Mouse (Mus musculus) CH12.LX (cell line): ENCODE results near the gene Fggy.

Experiments used
- EP300 ChIP-seq: IDR thresholded peaks from 2 replicates; pipeline ENCODE4 v1.6.1; 2011; ENCODE audit warnings: low read length, improper control_type of control experiment
- JUND ChIP-seq: conservative IDR thresholded peaks from 2 replicates; pipeline ENCODE4 v1.6.1; 2011; ENCODE audit warnings: low read depth, low read length, improper control_type of control experiment
- KAT2A ChIP-seq: IDR thresholded peaks from 2 replicates; pipeline ENCODE4 v1.6.1; 2012; ENCODE audit warnings: low read length, improper control_type of control experiment, inconsistent platforms; ENCODE audit not compliant: insufficient replicate concordance
- RCOR1 ChIP-seq: conservative IDR thresholded peaks from 2 replicates; pipeline ENCODE4 v1.6.1; 2012; ENCODE audit warnings: low read depth, mild to moderate bottlenecking, inconsistent platforms, low read length, improper control_type of control experiment
- SIN3A ChIP-seq: IDR thresholded peaks from 2 replicates; pipeline ENCODE4 v1.6.1; 2012; ENCODE audit warnings: low read length, improper control_type of control experiment, inconsistent platforms
- SMC3 ChIP-seq: IDR thresholded peaks from 2 replicates; pipeline ENCODE4 v1.6.1; 2011; ENCODE audit warnings: low read depth, low read length, improper control_type of control experiment
- TCF12 ChIP-seq: IDR thresholded peaks from 2 replicates; pipeline ENCODE4 v1.6.1; 2014; ENCODE audit warnings: low read depth, mild to moderate bottlenecking, inconsistent platforms, low read length, improper control_type of control experiment
- ZNF384 ChIP-seq: IDR thresholded peaks from 2 replicates; pipeline ENCODE4 v1.6.1; 2012; ENCODE audit warnings: low read depth, low read length, improper control_type of control experiment, inconsistent platforms

GRCm38 (mm10) chr4:95610663-95611062, 53.4 kb downstream of the Fggy start:
- TF ChIP-seq JUND, result no peak
- TF ChIP-seq KAT2A, result no peak
- TF ChIP-seq EP300, result no peak
- no peak for TF ChIP-seq TCF12
- no peak for TF ChIP-seq SMC3
- TF ChIP-seq ZNF384, result no peak
- TF ChIP-seq RCOR1, result no peak
- TF ChIP-seq SIN3A, result no peak
